Mouse (Mus musculus): Measurements from ENCODE around the gene Ccr5.

DNA sequence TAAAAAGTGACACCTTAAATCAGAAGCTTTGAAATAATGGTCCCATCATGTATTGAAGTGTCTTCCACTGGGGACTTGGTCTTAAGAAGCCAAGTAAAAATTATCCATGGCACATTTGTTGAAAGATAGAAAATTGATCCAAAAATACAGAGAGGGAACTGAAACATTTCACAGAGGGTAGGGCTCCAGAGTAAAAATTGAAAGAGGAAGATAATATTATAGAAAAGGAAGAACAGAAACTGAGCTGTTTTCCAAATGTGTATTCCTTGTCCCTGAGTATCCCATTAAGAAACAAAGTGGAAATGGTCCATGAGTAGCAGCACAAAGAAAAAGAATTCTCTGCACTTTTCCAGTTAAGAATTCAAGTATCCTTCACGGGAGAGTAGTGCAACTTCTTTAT is 30.9 kb upstream of the Ccr5 start:
- TF ChIP-seq CTCF (IDR thresholded peaks at IDR 0.05; ENCODE audit: extremely low read depth, insufficient read depth, insufficient read length, insufficient replicate concordance) (no peak), POLR2A (IDR thresholded peaks at IDR 0.05; ENCODE audit: low read depth, low read length) (no peak)

All from spleen, adult 2 months (tissue).